Mouse (Mus musculus): ENCODE measurements around the gene Speer4c. TPM values are rescaled to one million over a fixed set of nuclear protein-coding genes. Genes with fewer than 3 reads are reported as not detected.
"Not testable (repeated sequence)": the region's sequence is repeated elsewhere in the genome, so short reads cannot be mapped to it uniquely, and the experiment has no call there.

The Speer4c gene
- polyA plus RNA-seq (2016; fragmentation: Nextera tagmentation; extraction: Ambion mirVana), result not detected in 2 replicates

- not testable (repeated sequence) for H3K27me3 ChIP-seq (ENCODE audit: insufficient read depth, poor library complexity, severe bottlenecking); H3K27ac ChIP-seq
Measured at GRCm38 (mm10) chr5:15714171-15714570, at the start of gene Speer4c. Speer4c (minus strand) TSS chr5:15714271.

GRCm38 (mm10) chr5:15747478-15748255, 33.6 kb upstream of the Speer4c start:
- WGBS, result 76% methylated on average over 4 of the region's 4 CpGs
- Histone ChIP-seq H3K9me3 (no peaks in the 10 kb centered on the region), H3K4me1 (replicated peaks) (no peaks in the 10 kb centered on the region), H3K4me3 (no peak overlapping the region), H3K27me3 (ENCODE audit: insufficient read depth, poor library complexity, severe bottlenecking) (no peaks in the 10 kb centered on the region), H3K36me3 (no peaks in the 10 kb centered on the region), H3K27ac (no peak overlapping the region)
- DNase-seq (ENCODE audit: low spot score), result no peak

More at GRCm38 (mm10) chr5:15714171-15714570, at the start of gene Speer4c:
- H3K4me1 ChIP-seq (replicated peaks); H3K9me3 ChIP-seq; H3K36me3 ChIP-seq; DNase-seq (ENCODE audit: low spot score); H3K4me3 ChIP-seq: not testable (repeated sequence)

GRCm38 (mm10) chr5:15734097-15734867, 20.2 kb upstream of the Speer4c start:
- 93% methylated on average over 3 of the region's 3 CpGs for WGBS
- no peaks in the 10 kb centered on the region for H3K9me3 ChIP-seq
- H3K4me3 ChIP-seq, result no peak overlapping the region
- no peak overlapping the region for H3K27ac ChIP-seq
- no peaks in the 10 kb centered on the region for H3K36me3 ChIP-seq
- no peaks in the 10 kb centered on the region for H3K4me1 ChIP-seq (replicated peaks)
- no peak for DNase-seq (ENCODE audit: low spot score)
- H3K27me3 ChIP-seq (ENCODE audit: insufficient read depth, poor library complexity, severe bottlenecking), result no peaks in the 10 kb centered on the region

- DNase-seq (ENCODE audit: low spot score); H3K27ac ChIP-seq; H3K36me3 ChIP-seq; H3K27me3 ChIP-seq (ENCODE audit: insufficient read depth, poor library complexity, severe bottlenecking); H3K4me1 ChIP-seq (replicated peaks); H3K9me3 ChIP-seq; H3K4me3 ChIP-seq: not testable (repeated sequence)
- WGBS, result 25% methylated on average over 5 of the region's 5 CpGs
Measured at GRCm38 (mm10) chr5:15702891-15703290, 11.2 kb downstream of the Speer4c start.

GRCm38 (mm10) chr5:15697719-15698118, 16.4 kb downstream of the Speer4c start:
- peaks cover 16% of the 10 kb centered on the region for H3K9me3 ChIP-seq
- H3K27me3 ChIP-seq (ENCODE audit: insufficient read depth, poor library complexity, severe bottlenecking); DNase-seq (ENCODE audit: low spot score); H3K36me3 ChIP-seq; H3K4me3 ChIP-seq; H3K27ac ChIP-seq; H3K4me1 ChIP-seq (replicated peaks): not testable (repeated sequence)
- 46% methylated on average over 2 of the region's 2 CpGs for WGBS

GRCm38 (mm10) chr5:15691849-15692248, 22.2 kb downstream of the Speer4c start:
- H3K9me3 ChIP-seq, result peaks cover 32% of the 10 kb centered on the region
- not testable (repeated sequence) for H3K4me1 ChIP-seq (replicated peaks); DNase-seq (ENCODE audit: low spot score); H3K36me3 ChIP-seq; H3K27me3 ChIP-seq (ENCODE audit: insufficient read depth, poor library complexity, severe bottlenecking); H3K27ac ChIP-seq; H3K4me3 ChIP-seq
- 86% methylated on average over 4 of the region's 4 CpGs for WGBS

- not testable (repeated sequence) for H3K27me3 ChIP-seq (ENCODE audit: insufficient read depth, poor library complexity, severe bottlenecking); H3K27ac ChIP-seq; DNase-seq (ENCODE audit: low spot score); H3K36me3 ChIP-seq; H3K4me1 ChIP-seq (replicated peaks); H3K4me3 ChIP-seq
- peaks cover 32% of the 10 kb centered on the region for H3K9me3 ChIP-seq
- WGBS, result 80% methylated on average over 4 of the region's 4 CpGs
Measured at GRCm38 (mm10) chr5:15690822-15691221, 23.2 kb downstream of the Speer4c start.

GRCm38 (mm10) chr5:15689659-15690213, 24.3 kb downstream of the Speer4c start:
- WGBS, result 83% methylated on average over 6 of the region's 6 CpGs
- not testable (repeated sequence) for H3K4me3 ChIP-seq

GRCm38 (mm10) chr5:15688874-15689658, 25.0 kb downstream of the Speer4c start:
- not testable (repeated sequence) for DNase-seq (ENCODE audit: low spot score); H3K27me3 ChIP-seq (ENCODE audit: insufficient read depth, poor library complexity, severe bottlenecking); H3K4me3 ChIP-seq; H3K27ac ChIP-seq; H3K4me1 ChIP-seq (replicated peaks); H3K36me3 ChIP-seq
- peaks cover 41% of the 10 kb centered on the region for H3K9me3 ChIP-seq
- WGBS, result 71% methylated on average over 4 of the region's 4 CpGs

More at GRCm38 (mm10) chr5:15689659-15690213, 24.3 kb downstream of the Speer4c start:
- not testable (repeated sequence) for H3K36me3 ChIP-seq; H3K27me3 ChIP-seq (ENCODE audit: insufficient read depth, poor library complexity, severe bottlenecking); H3K4me1 ChIP-seq (replicated peaks); DNase-seq (ENCODE audit: low spot score); H3K27ac ChIP-seq
- peaks cover 40% of the 10 kb centered on the region for H3K9me3 ChIP-seq

GRCm38 (mm10) chr5:15681301-15682035, 32.6 kb downstream of the Speer4c start:
- not testable (repeated sequence) for DNase-seq (ENCODE audit: low spot score); H3K36me3 ChIP-seq; H3K4me3 ChIP-seq; H3K4me1 ChIP-seq (replicated peaks); H3K27me3 ChIP-seq (ENCODE audit: insufficient read depth, poor library complexity, severe bottlenecking); H3K27ac ChIP-seq
- WGBS, result 81% methylated on average over 8 of the region's 10 CpGs
- H3K9me3 ChIP-seq, result peaks cover 38% of the 10 kb centered on the region

GRCm38 (mm10) chr5:15679980-15680949, 33.8 kb downstream of the Speer4c start:
- not testable (repeated sequence) for H3K36me3 ChIP-seq; H3K27me3 ChIP-seq (ENCODE audit: insufficient read depth, poor library complexity, severe bottlenecking); H3K4me3 ChIP-seq; H3K4me1 ChIP-seq (replicated peaks); DNase-seq (ENCODE audit: low spot score); H3K27ac ChIP-seq
- H3K9me3 ChIP-seq, result peaks cover 33% of the 10 kb centered on the region
- 70% methylated on average over 13 of the region's 13 CpGs for WGBS
